Mouse (Mus musculus) forebrain, embryonic 16.5 days (tissue): ENCODE data around the gene Ust. TPM values are rescaled to one million over a fixed set of nuclear protein-coding genes. Genes with fewer than 3 reads are reported as not detected.

ENCODE experiments used
- ATAC-seq: fragments of 200-750 bp; cut with Nextera tagmentation; 2 replicates; pipeline ENCODE4 v1.8.0; 2017; ENCODE audit warnings: mild to moderate bottlenecking, moderate library complexity
- H3K27ac ChIP-seq: fragments of 300-500 bp; sonication (generic); 2 replicates; pipeline ENCODE4 v1.5.1; 2014; ENCODE audit warnings: low read length, control low read depth
- H3K27me3 ChIP-seq: fragments of 300-500 bp; sonication (generic); replicated peaks from 2 replicates; pipeline ENCODE4 v1.6.1; 2014; ENCODE audit warnings: low read length; ENCODE audit not compliant: control insufficient read depth, insufficient read depth
- H3K36me3 ChIP-seq: fragments of 300-500 bp; sonication (generic); 2 replicates; pipeline ENCODE4 v1.6.1; 2014; ENCODE audit not compliant: control insufficient read depth, insufficient read depth
- H3K4me1 ChIP-seq: fragments of 300-500 bp; sonication (generic); replicated peaks from 2 replicates; pipeline ENCODE4 v1.6.1; 2014; ENCODE audit warnings: low read length; ENCODE audit not compliant: control insufficient read depth, insufficient read depth
- H3K4me2 ChIP-seq: fragments of 300-500 bp; sonication (generic); 2 replicates; pipeline ENCODE4 v1.6.1; 2014; ENCODE audit warnings: mild to moderate bottlenecking, low read length, control low read depth
- H3K4me3 ChIP-seq: fragments of 300-500 bp; sonication (generic); replicated peaks from 2 replicates; pipeline ENCODE4 v1.5.1; 2014; ENCODE audit warnings: mild to moderate bottlenecking, low read length, control low read depth
- H3K9ac ChIP-seq: fragments of 300-500 bp; sonication (generic); replicated peaks from 2 replicates; pipeline ENCODE4 v1.6.1; 2014; ENCODE audit warnings: low read depth, low read length, control low read depth
- H3K9me3 ChIP-seq: fragments of 300-500 bp; sonication (generic); 2 replicates; pipeline ENCODE4 v1.6.1; 2016; ENCODE audit warnings: low read length; ENCODE audit not compliant: control insufficient read depth
- WGBS: fragments of 180-500 bp; shearing (Covaris S2); extraction: QIAGEN DNeasy Blood & Tissue Kit; methylation state at CpG from one replicate; pipeline ENCODE4 v1.1.7; 2014; 5-methylcytosine and 5-hydroxymethylcytosine counted together
- polyA plus RNA-seq: library from polyadenylated mRNA; unstranded; fragments of >200 nt; fragmentation: Nextera tagmentation; extraction: Ambion mirVana; gene quantifications from 2 replicates; pipeline ENCODE4 v1.2.1, GENCODE M21; 2015

Gene Ust
- polyA plus RNA-seq, 1 experiment from 2014 or later: 6.3 TPM

DNA sequence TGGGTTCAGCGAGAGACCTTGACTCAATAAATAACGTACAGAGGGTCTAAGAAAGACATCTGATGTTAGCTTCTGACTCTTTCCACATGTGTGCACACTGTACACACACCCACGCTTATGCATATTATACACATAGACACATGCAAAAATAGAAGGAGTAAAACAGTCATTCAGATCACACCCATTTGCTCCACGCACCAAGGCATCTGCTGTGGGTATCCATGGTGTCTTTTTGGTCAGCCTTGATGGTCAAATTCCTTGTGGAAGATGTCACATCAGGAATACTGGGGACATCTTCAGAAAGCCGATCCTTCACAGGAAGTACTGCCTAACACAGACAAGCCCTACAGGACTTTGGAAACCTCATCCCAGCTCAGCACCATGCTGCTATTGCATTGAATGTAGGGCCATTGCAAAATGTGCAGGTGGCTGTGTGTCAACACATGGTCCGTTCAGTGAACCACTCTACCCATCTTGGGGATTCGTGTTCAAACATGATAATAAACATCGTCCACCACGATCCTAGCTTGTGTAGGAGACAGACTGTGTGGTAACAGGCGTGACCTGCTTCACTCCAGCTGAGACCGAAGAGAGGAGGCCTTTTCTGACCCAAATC lies 305.9 kb downstream of the Ust start:
- no peak for ATAC-seq
- Histone ChIP-seq H3K27me3 (no peaks in the 10 kb centered on the region), H3K4me2 (no peak overlapping the region), H3K36me3 (no peaks in the 10 kb centered on the region), H3K9ac (no peak overlapping the region), H3K27ac (no peak overlapping the region), H3K4me3 (no peak overlapping the region), H3K9me3 (no peaks in the 10 kb centered on the region), H3K4me1 (no peaks in the 10 kb centered on the region)
- WGBS: 91% methylated on average over 11 of the region's 11 CpGs

DNA sequence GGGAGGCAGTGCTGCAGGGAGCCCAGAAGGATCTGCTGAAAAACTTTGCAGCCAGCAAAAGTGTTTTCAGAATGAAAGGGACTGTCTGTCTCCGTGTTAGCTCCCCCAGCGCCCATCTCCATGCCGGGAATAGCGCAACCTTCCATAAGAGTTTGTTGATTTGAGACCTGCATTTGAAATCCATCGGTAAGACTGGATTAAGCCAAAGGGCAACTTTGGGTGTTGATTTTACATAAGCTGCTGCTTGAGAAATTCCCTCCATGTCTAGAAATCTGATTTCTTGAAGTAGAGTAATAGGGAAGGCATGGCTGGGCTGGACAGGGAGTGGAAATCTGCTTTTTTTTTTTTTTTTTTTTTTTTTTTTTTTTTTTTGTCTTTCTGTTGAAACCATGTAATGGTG lies 306.9 kb downstream of the Ust start:
- H3K36me3 ChIP-seq: no peaks in the 10 kb centered on the region
- H3K4me2 ChIP-seq: no peak overlapping the region
- H3K27me3 ChIP-seq: no peaks in the 10 kb centered on the region
- H3K27ac ChIP-seq: no peak overlapping the region
- H3K9ac ChIP-seq: no peak overlapping the region
- H3K4me3 ChIP-seq: no peak overlapping the region
- no peak for ATAC-seq
- no peaks in the 10 kb centered on the region for H3K4me1 ChIP-seq
- WGBS: 88% methylated on average over 5 of the region's 5 CpGs
- H3K9me3 ChIP-seq: no peaks in the 10 kb centered on the region

DNA sequence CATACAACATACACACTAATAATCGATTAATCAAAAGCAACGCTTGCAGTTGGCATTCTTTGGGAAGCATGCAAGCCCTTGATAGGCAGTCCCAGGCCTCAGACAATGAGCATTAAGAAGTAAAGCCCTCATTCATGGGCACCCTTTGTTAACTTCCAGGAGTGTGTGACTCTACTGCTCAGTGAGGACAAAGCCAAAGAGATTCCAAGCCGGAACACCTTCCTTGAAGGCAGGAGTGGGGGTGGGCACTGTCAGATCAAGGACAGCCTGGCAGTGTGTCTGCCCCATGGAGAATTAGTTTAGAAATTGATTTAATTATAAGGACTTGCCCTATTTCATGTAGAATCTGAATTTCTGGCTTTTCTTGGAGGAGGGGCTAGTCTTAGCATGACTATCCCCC lies 308.3 kb downstream of the Ust start:
- Histone ChIP-seq H3K36me3 (no peaks in the 10 kb centered on the region), H3K4me2 (no peak overlapping the region), H3K9me3 (no peaks in the 10 kb centered on the region), H3K27me3 (no peaks in the 10 kb centered on the region), H3K4me1 (no peaks in the 10 kb centered on the region), H3K9ac (no peak overlapping the region), H3K27ac (no peak overlapping the region), H3K4me3 (no peak overlapping the region)
- 14% methylated on average over 3 of the region's 3 CpGs for WGBS
- no peak for ATAC-seq

DNA sequence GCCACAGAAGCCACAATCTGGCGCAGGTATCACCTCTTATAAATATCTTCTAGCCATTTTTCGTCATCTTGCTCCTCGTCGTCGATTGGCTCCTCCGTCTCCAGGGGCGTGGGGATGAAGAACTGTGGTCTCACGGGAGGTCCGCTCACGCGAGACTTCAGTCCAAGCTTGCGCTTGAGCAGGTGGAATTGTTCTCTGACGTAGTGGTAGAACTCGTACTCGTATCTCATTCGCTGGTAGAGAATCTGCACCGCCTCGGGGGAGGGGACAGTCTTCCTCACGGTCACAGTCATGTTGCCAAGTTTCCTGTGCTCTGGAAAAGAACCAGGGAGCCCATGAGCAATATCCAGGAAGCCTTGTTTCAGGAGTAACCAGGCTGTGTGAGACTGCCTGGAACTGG lies 311.3 kb downstream of the Ust start:
- 96% methylated on average over 19 of the region's 19 CpGs for WGBS
- Histone ChIP-seq H3K27me3 (no peaks in the 10 kb centered on the region), H3K9ac (no peak overlapping the region), H3K27ac (no peak overlapping the region), H3K4me1 (no peaks in the 10 kb centered on the region), H3K4me3 (no peak overlapping the region), H3K9me3 (no peaks in the 10 kb centered on the region), H3K36me3 (no peaks in the 10 kb centered on the region), H3K4me2 (no peak overlapping the region)
- no peak for ATAC-seq

DNA sequence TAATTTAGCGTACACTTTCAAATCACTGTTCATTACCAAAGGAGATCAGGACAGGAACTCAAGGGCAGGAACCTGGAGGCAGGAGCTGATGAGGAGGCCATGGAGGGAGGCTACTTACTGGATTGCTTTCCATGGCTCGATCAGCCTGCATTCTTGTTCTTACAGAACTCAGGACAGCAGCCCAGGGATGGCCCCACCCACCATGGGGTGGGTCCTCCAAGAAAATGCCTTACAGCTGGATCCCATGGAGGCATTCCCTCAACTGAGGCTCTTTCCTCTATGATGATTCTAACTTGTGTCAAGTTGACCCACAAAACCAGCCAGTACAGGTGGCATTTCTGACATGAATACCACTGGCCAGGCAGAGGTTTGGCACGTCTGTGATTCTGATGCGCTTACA lies 314.9 kb downstream of the Ust start:
- no peaks in the 10 kb centered on the region for H3K27me3 ChIP-seq
- H3K9ac ChIP-seq: no peak overlapping the region
- no peaks in the 10 kb centered on the region for H3K36me3 ChIP-seq
- no peak overlapping the region for H3K4me2 ChIP-seq
- no peak overlapping the region for H3K27ac ChIP-seq
- 87% methylated on average over 4 of the region's 4 CpGs for WGBS
- no peak overlapping the region for H3K4me3 ChIP-seq
- H3K9me3 ChIP-seq: no peaks in the 10 kb centered on the region
- no peaks in the 10 kb centered on the region for H3K4me1 ChIP-seq
- ATAC-seq: no peak

DNA sequence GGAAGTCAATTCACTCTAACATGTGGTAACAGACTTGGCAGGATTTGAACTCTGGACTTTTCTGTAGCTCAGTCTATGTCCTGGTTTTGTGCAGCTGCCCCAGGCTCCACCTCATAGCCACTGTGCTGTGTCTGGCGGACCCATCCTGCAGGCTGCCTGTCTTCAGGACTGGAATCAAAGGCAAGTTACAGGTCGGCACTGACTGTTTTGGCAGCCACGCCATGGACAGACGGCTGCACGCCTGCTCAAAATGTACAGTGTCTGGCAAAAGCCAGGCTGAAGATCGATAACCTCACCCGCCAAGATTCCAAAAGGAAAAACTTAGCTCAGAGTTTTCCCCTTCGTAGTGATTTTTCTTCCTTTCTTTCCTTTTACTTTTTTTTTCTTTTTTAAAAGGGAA lies 318.8 kb downstream of the Ust start:
- H3K9ac ChIP-seq: no peak overlapping the region
- H3K9me3 ChIP-seq: no peaks in the 10 kb centered on the region
- H3K27me3 ChIP-seq: no peaks in the 10 kb centered on the region
- no peaks in the 10 kb centered on the region for H3K4me1 ChIP-seq
- no peak for ATAC-seq
- H3K36me3 ChIP-seq: no peaks in the 10 kb centered on the region
- H3K4me2 ChIP-seq: no peak overlapping the region
- no peak overlapping the region for H3K27ac ChIP-seq
- H3K4me3 ChIP-seq: no peak overlapping the region
- 78% methylated on average over 8 of the region's 8 CpGs for WGBS

DNA sequence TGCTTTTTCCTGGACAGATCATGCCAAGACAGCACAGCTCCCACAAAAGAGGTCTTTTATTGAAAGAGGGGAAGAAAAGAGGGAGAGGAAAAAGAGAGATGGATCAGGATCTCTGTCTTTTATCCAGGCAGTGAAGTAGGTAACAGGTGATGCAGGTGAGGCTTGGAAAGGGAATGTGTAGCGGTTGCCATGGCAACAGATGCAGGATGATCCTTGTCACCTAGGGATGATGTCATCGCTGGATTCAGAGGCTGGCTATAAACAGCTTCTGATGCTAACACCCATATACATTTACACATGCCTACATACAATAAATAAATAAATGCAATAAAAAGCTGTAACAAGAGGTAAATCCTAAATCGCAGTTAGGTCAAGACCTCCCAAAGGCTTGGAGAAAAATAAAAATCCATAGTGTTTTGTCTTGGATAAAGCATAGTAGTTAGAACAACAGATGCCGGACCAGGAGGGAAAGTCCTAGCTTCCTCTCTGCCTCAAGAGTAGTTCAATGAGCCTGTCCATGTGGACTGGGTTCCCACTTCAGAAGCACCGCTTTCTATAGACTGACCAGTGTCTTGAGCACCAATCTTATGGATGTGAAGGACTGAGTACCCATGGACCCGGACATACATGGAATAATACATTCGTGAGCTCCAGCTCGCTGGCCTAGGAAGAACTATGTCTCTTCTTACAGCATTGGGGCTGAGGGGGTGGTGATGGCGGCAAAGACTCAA lies 319.4 kb downstream of the Ust start:
- Histone ChIP-seq H3K4me1 (no peaks in the 10 kb centered on the region), H3K36me3 (no peaks in the 10 kb centered on the region), H3K27me3 (no peaks in the 10 kb centered on the region), H3K4me3 (no peak overlapping the region), H3K9ac (no peak overlapping the region), H3K4me2 (no peak overlapping the region), H3K9me3 (no peaks in the 10 kb centered on the region), H3K27ac (no peak overlapping the region)
- WGBS: 94% methylated on average over 9 of the region's 9 CpGs
- ATAC-seq: peak; percentile 27; the same call in 1 of the 2 replicates

DNA sequence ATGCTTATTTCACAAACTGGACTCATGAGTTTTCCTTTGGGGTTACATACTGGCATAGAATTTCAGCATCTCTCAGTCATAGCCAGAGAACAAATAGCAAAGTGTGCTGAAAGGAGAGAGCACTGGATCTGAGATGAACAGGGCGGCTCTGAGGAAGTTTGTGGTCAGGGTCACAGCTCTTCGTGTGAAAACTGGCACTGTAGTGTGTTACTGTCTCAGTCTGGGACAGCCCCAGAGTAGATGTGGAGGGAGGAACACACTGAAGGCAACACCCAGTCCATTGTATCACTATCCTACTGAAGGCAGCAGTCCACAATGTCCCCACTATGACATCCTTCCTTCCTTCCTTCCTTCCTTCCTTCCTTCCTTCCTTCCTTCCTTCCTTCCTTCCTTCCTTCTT lies 321.0 kb downstream of the Ust start:
- Histone ChIP-seq H3K27me3 (no peaks in the 10 kb centered on the region), H3K4me1 (no peaks in the 10 kb centered on the region), H3K9ac (no peak overlapping the region), H3K4me2 (no peak overlapping the region), H3K9me3 (no peaks in the 10 kb centered on the region), H3K27ac (no peak overlapping the region), H3K36me3 (no peaks in the 10 kb centered on the region), H3K4me3 (no peak overlapping the region)
- WGBS: 62% methylated on average over 2 of the region's 2 CpGs
- ATAC-seq: no peak

DNA sequence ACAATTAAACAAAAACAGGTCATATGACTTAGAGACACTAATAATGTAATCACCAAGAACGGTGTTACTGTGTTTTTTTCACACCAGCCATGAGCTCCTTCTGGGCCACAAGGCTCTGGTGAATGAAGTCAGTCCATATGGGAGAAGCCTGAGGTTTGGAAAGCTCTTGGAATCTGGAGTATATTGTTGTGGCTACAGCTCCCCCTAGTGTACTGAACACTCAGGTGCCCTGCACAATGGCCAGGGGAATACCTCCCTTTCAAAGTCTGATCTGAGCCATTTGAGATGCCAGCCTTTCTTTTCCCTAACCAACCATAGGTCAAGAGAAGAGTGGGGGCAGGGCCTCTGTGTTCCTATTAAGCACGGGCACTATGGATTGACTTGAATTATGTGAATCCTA lies 322.3 kb downstream of the Ust start:
- H3K27me3 ChIP-seq: no peaks in the 10 kb centered on the region
- WGBS: 5% methylated on average over 2 of the region's 2 CpGs

More for the DNA sequence above, 322.3 kb downstream of the Ust start:
- Histone ChIP-seq H3K27ac (no peak overlapping the region), H3K4me2 (no peak overlapping the region), H3K4me3 (no peak overlapping the region), H3K9ac (no peak overlapping the region), H3K36me3 (no peaks in the 10 kb centered on the region), H3K9me3 (no peaks in the 10 kb centered on the region), H3K4me1 (no peaks in the 10 kb centered on the region)
- peak; percentile 93 for ATAC-seq
